Mouse (Mus musculus): ENCODE measurements at regions not wholly inside any gene's neighbourhood (a gene's known extent, or its start where the extent isn't known, plus 50 kb on each side); places are given as distances from the start of the nearest gene placed in this dataset.

DNA sequence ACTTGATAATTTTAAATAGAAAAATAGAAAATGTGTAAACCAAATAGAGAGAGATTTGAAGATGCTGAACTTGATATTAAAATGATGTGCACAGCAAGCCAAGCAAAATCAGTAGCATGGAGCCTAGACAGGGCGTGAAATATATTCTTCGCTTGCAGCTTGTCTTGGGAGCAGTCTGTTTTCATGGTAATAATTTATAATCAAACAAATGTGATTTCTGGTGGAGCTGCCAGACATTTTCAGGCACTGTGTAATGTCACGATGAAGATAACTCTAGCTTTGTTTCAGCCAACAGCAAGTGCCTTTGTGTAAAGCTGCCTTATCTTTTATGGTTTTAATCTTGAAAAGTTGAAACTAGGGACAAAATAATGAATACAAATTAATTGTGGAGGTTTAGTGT lies 228.1 kb upstream of the Sphkap start:
- Histone ChIP-seq H3K27ac (ENCODE audit: insufficient read depth, low read depth, low read length) (no peak overlapping the region), H3K4me3 (ENCODE audit: low read depth, low read length) (no peak overlapping the region), H3K4me1 (ENCODE audit: control insufficient read depth, insufficient read depth, insufficient read length, low read length) (no peaks in the 10 kb centered on the region), H3K36me3 (ENCODE audit: control insufficient read depth, insufficient read depth, low read length) (no peaks in the 10 kb centered on the region), H3K27me3 (ENCODE audit: control insufficient read depth, insufficient read depth, low read length) (no peaks in the 10 kb centered on the region)
- TF ChIP-seq CTCF (IDR thresholded peaks at IDR 0.05; ENCODE audit: extremely low read depth, insufficient read length, insufficient replicate concordance, low read depth, low read length) (no peak), POLR2A (IDR thresholded peaks at IDR 0.05; ENCODE audit: low read depth, low read length) (no peak)
- 70% methylated on average over 3 of the region's 3 CpGs for WGBS

DNA sequence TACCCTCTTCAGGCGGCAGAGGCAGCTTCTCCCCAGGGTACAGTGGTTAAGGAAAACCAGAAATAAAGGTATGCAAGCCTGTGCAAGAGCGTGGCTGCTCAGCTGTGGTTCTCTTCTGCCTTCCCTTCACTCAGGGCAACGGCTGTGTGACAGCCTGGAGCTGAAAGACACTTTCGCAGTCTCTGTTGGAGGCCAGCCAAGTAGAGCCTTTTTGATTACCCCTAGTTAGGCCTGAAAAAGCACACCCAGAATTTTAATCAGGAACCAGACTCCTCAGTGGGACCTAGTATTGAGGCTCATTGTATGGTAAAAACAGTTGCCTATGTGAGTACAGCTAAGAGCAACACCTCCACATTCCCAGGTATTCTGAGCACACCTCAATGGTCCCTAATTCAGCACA lies 223.8 kb upstream of the Sphkap start:
- 54% methylated on average over 4 of the region's 4 CpGs for WGBS
- H3K27me3 ChIP-seq (ENCODE audit: control insufficient read depth, insufficient read depth, low read length) = no peaks in the 10 kb centered on the region
- no peaks in the 10 kb centered on the region for H3K4me1 ChIP-seq (ENCODE audit: control insufficient read depth, insufficient read depth, insufficient read length, low read length)
- no peak overlapping the region for H3K4me3 ChIP-seq (ENCODE audit: low read depth, low read length)
- TF ChIP-seq POLR2A (IDR thresholded peaks at IDR 0.05; ENCODE audit: low read depth, low read length) = no peak
- TF ChIP-seq CTCF (IDR thresholded peaks at IDR 0.05; ENCODE audit: extremely low read depth, insufficient read length, insufficient replicate concordance, low read depth, low read length) = no peak
- no peaks in the 10 kb centered on the region for H3K36me3 ChIP-seq (ENCODE audit: control insufficient read depth, insufficient read depth, low read length)
- H3K27ac ChIP-seq (ENCODE audit: insufficient read depth, low read depth, low read length) = no peak overlapping the region

DNA sequence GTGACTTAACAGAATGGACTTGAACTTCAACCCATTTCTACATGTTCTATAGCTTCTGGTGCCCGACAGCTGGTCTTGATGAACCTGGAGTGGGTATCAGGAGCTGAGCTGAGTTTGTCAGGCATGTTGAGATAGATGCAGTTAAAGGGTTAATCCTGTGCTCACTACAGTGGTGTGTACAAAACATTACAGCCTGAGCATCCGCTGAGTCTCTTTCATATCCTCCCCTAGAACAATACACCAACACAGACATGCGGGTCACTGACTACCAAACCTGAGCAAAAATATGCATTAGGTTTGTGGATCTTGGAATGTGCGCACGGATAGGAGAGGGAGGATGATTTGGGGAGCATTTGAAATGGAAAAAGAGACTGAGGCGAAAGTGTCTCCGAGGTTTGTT lies 223.4 kb upstream of the Sphkap start:
- H3K4me3 ChIP-seq (ENCODE audit: low read depth, low read length) = no peak overlapping the region
- no peaks in the 10 kb centered on the region for H3K27me3 ChIP-seq (ENCODE audit: control insufficient read depth, insufficient read depth, low read length)
- TF ChIP-seq POLR2A (IDR thresholded peaks at IDR 0.05; ENCODE audit: low read depth, low read length) (no peak), CTCF (IDR thresholded peaks at IDR 0.05; ENCODE audit: extremely low read depth, insufficient read length, insufficient replicate concordance, low read depth, low read length) (no peak)
- no peaks in the 10 kb centered on the region for H3K4me1 ChIP-seq (ENCODE audit: control insufficient read depth, insufficient read depth, insufficient read length, low read length)
- WGBS = 78% methylated on average over 7 of the region's 7 CpGs
- no peak overlapping the region for H3K27ac ChIP-seq (ENCODE audit: insufficient read depth, low read depth, low read length)
- H3K36me3 ChIP-seq (ENCODE audit: control insufficient read depth, insufficient read depth, low read length) = no peaks in the 10 kb centered on the region

DNA sequence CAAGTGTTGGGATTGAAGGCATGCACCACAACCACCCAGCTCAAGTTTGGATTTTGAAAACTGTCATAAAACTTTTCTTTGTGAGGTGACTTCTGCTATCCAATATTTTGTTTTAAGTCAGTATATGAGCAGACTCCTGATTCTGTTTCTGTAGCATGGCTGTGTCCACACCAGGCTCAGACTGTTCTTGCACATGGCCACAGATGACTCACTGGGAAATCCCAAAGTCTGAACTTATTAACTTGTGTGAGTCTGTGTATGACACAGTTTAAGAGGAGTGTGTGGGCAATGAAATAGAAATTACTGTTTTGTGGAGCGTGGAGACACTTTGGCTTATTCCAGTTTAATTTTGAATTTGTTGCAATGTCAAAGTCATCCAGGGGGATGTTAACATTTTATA lies 179.3 kb upstream of the Sphkap start:
- no peak overlapping the region for H3K27ac ChIP-seq (ENCODE audit: insufficient read depth, low read depth, low read length)
- no peak overlapping the region for H3K4me3 ChIP-seq (ENCODE audit: low read depth, low read length)
- H3K36me3 ChIP-seq (ENCODE audit: control insufficient read depth, insufficient read depth, low read length) = no peaks in the 10 kb centered on the region
- 78% methylated on average over 1 of the region's 1 CpGs for WGBS
- no peaks in the 10 kb centered on the region for H3K27me3 ChIP-seq (ENCODE audit: control insufficient read depth, insufficient read depth, low read length)
- no peaks in the 10 kb centered on the region for H3K4me1 ChIP-seq (ENCODE audit: control insufficient read depth, insufficient read depth, insufficient read length, low read length)
- TF ChIP-seq CTCF (IDR thresholded peaks at IDR 0.05; ENCODE audit: extremely low read depth, insufficient read length, insufficient replicate concordance, low read depth, low read length) = no peak
- TF ChIP-seq POLR2A (IDR thresholded peaks at IDR 0.05; ENCODE audit: low read depth, low read length) = no peak

DNA sequence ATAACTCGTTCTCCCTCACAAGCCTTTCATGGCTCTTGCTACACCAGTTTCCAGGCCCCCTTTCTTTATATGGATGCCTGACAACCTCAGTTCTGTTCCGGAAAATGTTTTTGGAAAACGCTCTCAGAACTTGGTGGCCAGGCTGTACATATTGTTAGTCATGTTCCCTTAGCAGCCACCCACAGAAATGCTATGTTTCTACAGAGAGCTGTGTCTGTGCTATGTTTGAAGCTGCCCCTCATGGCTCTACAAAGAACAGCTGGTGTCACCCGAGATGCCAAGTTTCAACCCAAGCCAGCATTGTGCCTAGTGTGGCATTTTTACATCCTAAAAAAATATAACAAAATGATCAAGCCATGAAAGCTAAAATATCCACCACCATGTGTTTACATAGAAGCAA lies 175.0 kb upstream of the Sphkap start:
- Histone ChIP-seq H3K4me3 (ENCODE audit: low read depth, low read length) (no peak overlapping the region), H3K4me1 (ENCODE audit: control insufficient read depth, insufficient read depth, insufficient read length, low read length) (no peaks in the 10 kb centered on the region), H3K36me3 (ENCODE audit: control insufficient read depth, insufficient read depth, low read length) (no peaks in the 10 kb centered on the region), H3K27ac (ENCODE audit: insufficient read depth, low read depth, low read length) (no peak overlapping the region), H3K27me3 (ENCODE audit: control insufficient read depth, insufficient read depth, low read length) (no peaks in the 10 kb centered on the region)
- 70% methylated on average over 4 of the region's 4 CpGs for WGBS
- TF ChIP-seq POLR2A (IDR thresholded peaks at IDR 0.05; ENCODE audit: low read depth, low read length) = no peak
- no peak for TF ChIP-seq CTCF (IDR thresholded peaks at IDR 0.05; ENCODE audit: extremely low read depth, insufficient read length, insufficient replicate concordance, low read depth, low read length)

DNA sequence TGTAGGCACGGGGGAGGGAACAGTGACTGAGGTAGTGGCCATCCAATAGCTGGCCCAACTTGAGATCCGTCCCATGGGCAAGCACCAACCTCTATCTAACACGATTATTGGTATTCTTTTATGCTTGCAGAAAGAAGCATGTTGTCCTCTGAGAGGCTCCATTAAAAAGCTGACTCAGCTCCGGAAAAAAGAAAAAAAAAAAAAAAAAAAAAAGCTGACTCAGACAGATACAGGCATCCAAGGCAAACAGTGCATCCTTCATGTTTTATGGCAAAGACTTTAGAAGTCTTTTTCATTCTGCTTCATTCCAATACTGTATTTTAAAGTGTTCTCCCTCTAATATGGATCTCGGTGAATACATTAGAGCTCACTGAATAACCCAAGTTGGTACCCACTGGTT lies 162.0 kb upstream of the Sphkap start:
- 75% methylated on average over 5 of the region's 5 CpGs for WGBS
- Histone ChIP-seq H3K4me3 (ENCODE audit: low read depth, low read length) (no peak overlapping the region), H3K36me3 (ENCODE audit: control insufficient read depth, insufficient read depth, low read length) (no peaks in the 10 kb centered on the region)

DNA sequence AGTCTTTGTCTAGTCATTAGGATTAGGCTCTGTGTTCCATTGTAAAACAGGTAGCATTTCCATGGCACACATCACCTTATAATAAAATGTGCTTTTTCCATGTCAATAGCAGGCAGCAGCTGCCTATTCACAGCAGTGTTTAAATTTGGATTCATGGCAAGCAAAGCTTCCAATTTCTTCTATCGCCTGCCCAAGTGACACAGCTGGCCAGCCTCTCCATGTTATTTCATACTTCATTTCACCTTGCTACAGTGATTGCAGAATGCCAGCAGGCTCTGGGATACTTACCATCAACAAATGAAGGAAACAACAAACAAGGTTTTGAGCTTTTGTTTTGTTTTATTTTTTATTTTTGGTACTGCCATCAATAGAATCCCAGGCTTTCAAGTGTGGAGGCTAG lies 160.7 kb upstream of the Sphkap start:
- Histone ChIP-seq H3K4me1 (ENCODE audit: control insufficient read depth, insufficient read depth, insufficient read length, low read length) (no peaks in the 10 kb centered on the region), H3K27ac (ENCODE audit: insufficient read depth, low read depth, low read length) (no peak overlapping the region), H3K27me3 (ENCODE audit: control insufficient read depth, insufficient read depth, low read length) (no peaks in the 10 kb centered on the region), H3K4me3 (ENCODE audit: low read depth, low read length) (no peak overlapping the region), H3K36me3 (ENCODE audit: control insufficient read depth, insufficient read depth, low read length) (no peaks in the 10 kb centered on the region)
- TF ChIP-seq POLR2A (IDR thresholded peaks at IDR 0.05; ENCODE audit: low read depth, low read length) = no peak
- TF ChIP-seq CTCF (IDR thresholded peaks at IDR 0.05; ENCODE audit: extremely low read depth, insufficient read length, insufficient replicate concordance, low read depth, low read length) = no peak
- WGBS = 84% methylated on average over 1 of the region's 1 CpGs

More for the DNA sequence above, 162.0 kb upstream of the Sphkap start:
- H3K27ac ChIP-seq (ENCODE audit: insufficient read depth, low read depth, low read length) = no peak overlapping the region
- TF ChIP-seq CTCF (IDR thresholded peaks at IDR 0.05; ENCODE audit: extremely low read depth, insufficient read length, insufficient replicate concordance, low read depth, low read length) (no peak), POLR2A (IDR thresholded peaks at IDR 0.05; ENCODE audit: low read depth, low read length) (no peak)
- H3K27me3 ChIP-seq (ENCODE audit: control insufficient read depth, insufficient read depth, low read length) = no peaks in the 10 kb centered on the region
- no peaks in the 10 kb centered on the region for H3K4me1 ChIP-seq (ENCODE audit: control insufficient read depth, insufficient read depth, insufficient read length, low read length)

DNA sequence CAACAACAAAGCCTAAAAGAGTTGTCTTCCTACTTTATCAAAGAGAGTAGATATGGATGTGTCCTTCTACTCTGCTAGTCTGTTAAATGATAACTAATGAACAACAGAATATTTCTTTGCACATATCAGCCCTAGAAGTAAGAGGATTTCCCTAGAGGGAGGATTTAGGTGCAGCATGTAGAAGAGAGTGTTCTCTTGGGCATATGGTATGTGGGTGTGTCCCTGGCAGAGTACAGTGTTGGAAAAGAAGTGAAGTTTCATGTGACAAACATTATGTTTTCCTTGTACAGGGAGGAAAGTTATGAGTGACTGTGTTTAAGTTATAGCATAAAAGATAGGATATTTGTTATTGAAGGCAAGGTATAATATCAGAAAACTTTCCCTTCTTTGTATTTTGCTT lies 143.6 kb upstream of the Sphkap start:
- no peaks in the 10 kb centered on the region for H3K27me3 ChIP-seq (ENCODE audit: control insufficient read depth, insufficient read depth, low read length)
- TF ChIP-seq CTCF (IDR thresholded peaks at IDR 0.05; ENCODE audit: extremely low read depth, insufficient read length, insufficient replicate concordance, low read depth, low read length) = no peak
- TF ChIP-seq POLR2A (IDR thresholded peaks at IDR 0.05; ENCODE audit: low read depth, low read length) = no peak

More for the DNA sequence above, 143.6 kb upstream of the Sphkap start:
- no peak overlapping the region for H3K27ac ChIP-seq (ENCODE audit: insufficient read depth, low read depth, low read length)
- H3K36me3 ChIP-seq (ENCODE audit: control insufficient read depth, insufficient read depth, low read length) = no peaks in the 10 kb centered on the region
- no peaks in the 10 kb centered on the region for H3K4me1 ChIP-seq (ENCODE audit: control insufficient read depth, insufficient read depth, insufficient read length, low read length)
- H3K4me3 ChIP-seq (ENCODE audit: low read depth, low read length) = no peak overlapping the region

All from small intestine, adult 2 months (tissue).